In the genomic region with DNA sequence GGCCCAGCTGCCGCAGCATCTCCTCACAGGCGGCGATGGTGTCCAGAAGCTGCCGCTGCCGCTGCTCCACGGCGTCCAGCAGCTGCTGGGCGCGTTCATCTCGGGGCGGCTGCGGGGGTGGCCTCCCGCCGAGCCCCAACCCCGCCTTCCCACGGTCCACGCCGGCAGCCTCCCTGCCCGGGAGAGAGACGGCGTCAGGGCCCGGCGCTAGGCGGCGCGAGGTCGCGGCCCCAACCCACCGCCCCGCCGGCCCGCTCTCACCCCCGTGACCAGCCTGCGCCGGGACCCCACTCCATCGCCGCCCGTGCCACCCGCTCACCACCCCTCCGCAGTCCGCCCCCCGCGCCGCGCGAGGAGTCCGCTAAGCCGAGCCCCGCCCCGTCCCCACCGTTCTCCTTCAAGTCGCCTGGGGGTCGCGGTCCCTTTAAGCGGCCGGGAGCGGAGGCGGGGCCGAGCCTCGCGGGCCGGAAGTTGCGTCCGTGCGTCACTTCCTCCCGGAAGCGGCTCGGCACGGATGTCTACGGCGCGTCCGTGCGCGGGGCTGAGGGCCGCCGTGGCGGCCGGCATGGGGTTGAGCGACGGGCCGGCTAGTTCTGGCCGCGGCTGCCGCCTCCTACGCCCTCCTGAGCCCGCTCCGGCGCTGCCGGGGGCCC, we compare ENCODE assay signal across 8 mouse cellular contexts. TPM values are rescaled to one million over a fixed set of nuclear protein-coding genes. Genes with fewer than 3 reads are reported as not detected.
A peak's percentile ranks its signal among the peaks of the same experiment; 100 is the strongest.
DNase-seq lines count a peak whose midpoint lies in the region; ATAC-seq lines count a peak whose summit lies in the region.

Gene Yrdc (plus strand): TSS at position 419 of the 653 bp plus-strand sequence.

- H3K27me3 ChIP-seq in hindbrain, embryonic 12.5 days, result no peaks in the 10 kb centered on the region

- peak within 1 kb of the TSS; percentile 95 for H3K9ac ChIP-seq in hindbrain, embryonic 12.5 days

- peaks cover 26% of the 10 kb centered on the region for H3K36me3 ChIP-seq in hindbrain, embryonic 12.5 days

- under 1% methylated on average over 87 of the region's 90 CpGs for whole genome bisulfite sequencing in hindbrain, embryonic 12.5 days

- H3K9me3 ChIP-seq in hindbrain, embryonic 12.5 days (replicated peaks), result no peaks in the 10 kb centered on the region

- DNase-seq in Muller cell, postnatal 12 days (ENCODE audit: inconsistent ontology term), result peak; percentile 97
- DNase-seq in cerebellum, adult 9-11 months, result peak; percentile 95
- DNase-seq in frontal cortex, postnatal 10 days (ENCODE audit: low spot score in 2 of 2), result peak; percentile 90 to 94
- peak; percentile 92 to 95 for DNase-seq in layer of hippocampus, postnatal 14 days (ENCODE audit: low spot score in 2 of 2)
- DNase-seq in lung, postnatal 14 days, result peak; percentile 96
- DNase-seq in retina, adult 2 months (ENCODE audit: low read depth, low spot score), result peak; percentile 90
- DNase-seq in thymus, postnatal 36 days, result peak; percentile 93

- peak within 1 kb of the TSS; percentile 100 for H3K4me3 ChIP-seq in hindbrain, embryonic 12.5 days

- H3K4me1 ChIP-seq in hindbrain, embryonic 12.5 days, result peaks cover 29% of the 10 kb centered on the region

- H3K4me2 ChIP-seq in hindbrain, embryonic 12.5 days (replicated peaks), result peak within 1 kb of the TSS; percentile 87

- H3K27ac ChIP-seq in hindbrain, embryonic 12.5 days, result peak within 1 kb of the TSS; percentile 96

- ATAC-seq in hindbrain, embryonic 12.5 days (ENCODE audit: low FRiP score), result peak; percentile 96

RNA-seq across cellular contexts. Expression of gene Yrdc, which starts in this region (rescaled TPM):
- polyA plus RNA-seq in hindbrain, embryonic 12.5 days (2016; fragmentation: Nextera tagmentation; extraction: Ambion mirVana), result 44.4 and 48.5 TPM in 2 replicates
- 10 to 100 TPM; 28.0 to 28.4 TPM for total RNA-seq in layer of hippocampus, postnatal 14 days (2021)

Comparison
In these comparisons a context has a peak if more than half of its experiments do, and no peak if none do; other contexts are left out.
1. Peak in every context shown above with its lines: DNase-seq, ATAC-seq, H3K4me3 ChIP-seq and H3K27ac ChIP-seq.